Mouse (Mus musculus) cerebellum, adult 11-12 months (tissue): ENCODE measurements at regions not wholly inside any gene's neighbourhood (a gene's known extent, or its start where the extent isn't known, plus 50 kb on each side); places are given as distances from the start of the nearest gene placed in this dataset.

Experiments
- DNase-seq: peaks from one replicate; pipeline ENCODE4 v3.0.0; 2022

- DNase-seq, result no peak
These were observed 798.9 kb upstream of the Tenm2 start for GRCm38 (mm10) chr11:38034526-38035286.

- DNase-seq, result no peak
These were observed 785.9 kb upstream of the Tenm2 start for GRCm38 (mm10) chr11:38021704-38022103.

GRCm38 (mm10) chr11:37978131-37978530 is 742.4 kb upstream of the Tenm2 start:
- no peak for DNase-seq

- DNase-seq, result no peak
These were observed 700.8 kb upstream of the Tenm2 start for GRCm38 (mm10) chr11:37936439-37937134.

- DNase-seq, result no peak
These were observed 677.4 kb upstream of the Tenm2 start for GRCm38 (mm10) chr11:37913161-37913560.

- DNase-seq, result no peak
These were observed 669.2 kb upstream of the Tenm2 start for GRCm38 (mm10) chr11:37904991-37905390.

- no peak for DNase-seq
These were observed 661.9 kb upstream of the Tenm2 start for GRCm38 (mm10) chr11:37897713-37898112.

GRCm38 (mm10) chr11:37882717-37883116 is 647.0 kb upstream of the Tenm2 start:
- DNase-seq, result no peak

GRCm38 (mm10) chr11:37837301-37837700 is 601.5 kb upstream of the Tenm2 start:
- no peak for DNase-seq

GRCm38 (mm10) chr11:37830975-37831374 is 595.2 kb upstream of the Tenm2 start:
- DNase-seq, result no peak

- DNase-seq, result no peak
These were observed 571.0 kb upstream of the Tenm2 start for GRCm38 (mm10) chr11:37806761-37807160.

- DNase-seq, result no peak
These were observed 563.1 kb upstream of the Tenm2 start for GRCm38 (mm10) chr11:37798783-37799318.

GRCm38 (mm10) chr11:37772481-37773089 is 536.8 kb upstream of the Tenm2 start:
- DNase-seq, result no peak

- DNase-seq, result no peak
These were observed 535.1 kb upstream of the Tenm2 start for GRCm38 (mm10) chr11:37770881-37771280.

- no peak for DNase-seq
These were observed 532.4 kb upstream of the Tenm2 start for GRCm38 (mm10) chr11:37768121-37768520.

- DNase-seq, result no peak
These were observed 500.2 kb upstream of the Tenm2 start for GRCm38 (mm10) chr11:37735992-37736391.

GRCm38 (mm10) chr11:37735501-37735900 is 499.7 kb upstream of the Tenm2 start:
- no peak for DNase-seq

- DNase-seq, result no peak
These were observed 461.2 kb upstream of the Tenm2 start for GRCm38 (mm10) chr11:37696981-37697380.

- no peak for DNase-seq
These were observed 442.9 kb upstream of the Tenm2 start for GRCm38 (mm10) chr11:37678484-37679193.

GRCm38 (mm10) chr11:37671320-37671719 is 435.6 kb upstream of the Tenm2 start:
- no peak for DNase-seq

GRCm38 (mm10) chr11:37666925-37667324 is 431.2 kb upstream of the Tenm2 start:
- no peak for DNase-seq

- no peak for DNase-seq
These were observed 414.3 kb upstream of the Tenm2 start for GRCm38 (mm10) chr11:37650095-37650494.

- DNase-seq, result no peak
These were observed 387.5 kb upstream of the Tenm2 start for GRCm38 (mm10) chr11:37623290-37623689.
